Mouse (Mus musculus): ENCODE data around the gene Dhrs11.

GRCm38 (mm10) chr11:84869537-84870232 lies 40.9 kb upstream of the Dhrs11 start:
- TF ChIP-seq GATA1 (IDR thresholded peaks at IDR 0.05; ENCODE audit: low read length) (no peak), TAL1 (IDR thresholded peaks at IDR 0.05; ENCODE audit: low read length) (no peak)

All from erythroblast, embryonic 14.5 days (primary cell).